Mouse (Mus musculus) right cerebral cortex, postnatal 25 days (tissue): ENCODE results near the gene Zfp512b.

Experiments used
- DNase-seq: peaks from one replicate; pipeline ENCODE4 v3.0.0; 2022

Zfp512b gene

DNA sequence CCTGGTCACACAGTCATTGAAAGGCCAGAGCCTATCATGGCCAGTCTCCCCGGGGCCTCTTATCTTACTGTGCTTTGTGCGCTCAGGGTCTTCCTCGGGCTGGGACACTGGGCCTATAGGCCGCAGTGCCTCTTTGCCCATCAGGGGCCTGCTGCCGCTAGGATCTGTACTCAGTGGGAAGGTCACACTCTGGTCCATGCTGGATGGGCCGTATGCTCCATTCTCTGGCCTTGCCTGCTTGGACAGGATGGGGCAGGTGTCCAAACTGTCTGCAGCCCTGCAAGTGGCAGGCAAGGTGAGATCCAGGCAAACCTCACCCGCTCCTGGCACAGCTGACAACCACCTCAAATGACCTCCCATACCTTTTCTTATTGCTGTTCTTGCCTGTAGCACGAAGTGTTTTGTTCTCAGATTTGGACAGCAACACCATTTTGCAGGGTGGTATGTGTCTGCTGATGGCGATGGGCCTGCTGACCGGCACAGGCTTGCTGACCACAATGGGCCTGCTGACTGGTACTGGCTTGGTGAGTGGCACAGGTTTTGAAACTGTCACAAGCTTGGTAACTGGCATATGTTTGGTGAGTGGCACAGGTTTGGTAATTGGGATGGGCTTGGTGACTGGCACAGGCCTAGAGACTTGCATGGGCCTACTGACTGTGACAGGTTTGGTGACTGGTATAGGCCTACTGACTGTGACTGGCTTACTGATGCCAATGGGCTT lies 3.4 kb downstream of the Zfp512b start:
- no peak for DNase-seq

- no peak for DNase-seq
Measured at GRCm38 (mm10) chr2:181588229-181588780, 4.3 kb downstream of the Zfp512b start.

DNA sequence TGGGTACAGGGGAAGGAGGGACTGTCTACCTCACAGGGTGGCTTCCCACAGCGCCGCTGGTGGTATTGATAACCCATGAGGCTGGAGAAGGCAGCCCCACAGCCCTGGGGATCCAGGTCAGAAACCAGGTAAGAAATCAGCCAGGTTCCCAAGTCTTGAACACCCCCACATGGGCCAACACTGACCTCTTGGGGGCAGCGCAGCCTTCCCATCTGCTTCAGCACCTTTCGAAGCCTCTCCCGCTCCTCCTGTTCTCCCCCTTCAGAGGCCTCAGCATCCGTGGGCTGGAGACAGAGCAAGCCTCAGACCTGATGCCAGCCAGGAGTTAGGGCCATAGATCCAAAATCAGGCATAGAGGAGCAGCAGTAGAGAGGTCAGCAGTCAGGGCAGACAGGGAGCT lies 4.8 kb downstream of the Zfp512b start:
- no peak for DNase-seq

DNA sequence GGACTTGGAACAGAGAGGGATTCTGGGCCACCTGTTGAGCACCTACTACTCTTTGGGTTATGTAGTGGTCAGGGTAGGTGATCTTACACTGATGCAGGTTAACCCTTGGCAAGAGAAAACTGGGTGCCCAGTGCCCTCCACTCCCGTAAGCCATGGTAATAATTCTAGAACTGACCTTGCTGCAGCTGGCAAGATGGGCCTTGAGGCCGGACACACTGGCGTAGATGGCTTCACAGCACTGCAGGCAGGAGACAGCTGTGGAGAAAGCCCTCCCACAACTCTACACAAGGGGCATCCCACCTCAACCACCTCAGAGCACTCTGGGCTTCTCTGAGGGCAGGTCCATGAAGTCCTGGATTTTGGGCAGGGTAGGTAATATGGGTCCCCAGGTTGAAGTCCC lies 6.5 kb downstream of the Zfp512b start:
- DNase-seq, result no peak

DNA sequence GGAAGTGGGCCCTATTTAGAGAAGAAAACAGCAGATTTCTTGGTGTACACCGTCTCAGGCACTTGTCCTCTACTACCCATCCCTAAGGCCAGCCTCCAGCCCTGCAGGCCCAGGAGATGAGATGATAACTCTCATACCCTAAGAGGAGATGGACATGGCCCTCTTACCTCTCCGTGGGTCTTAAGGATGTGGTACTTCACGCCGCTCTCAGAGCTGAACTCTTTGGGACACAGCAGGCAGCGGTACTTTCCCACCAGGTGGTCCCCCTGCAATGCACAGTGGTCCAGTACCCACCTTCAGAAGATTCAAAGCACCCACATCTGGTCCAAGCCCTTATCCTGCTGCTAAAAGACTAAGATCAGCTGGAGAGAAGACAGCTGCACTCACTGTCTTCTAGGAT lies 7.1 kb downstream of the Zfp512b start:
- DNase-seq, result no peak

DNA sequence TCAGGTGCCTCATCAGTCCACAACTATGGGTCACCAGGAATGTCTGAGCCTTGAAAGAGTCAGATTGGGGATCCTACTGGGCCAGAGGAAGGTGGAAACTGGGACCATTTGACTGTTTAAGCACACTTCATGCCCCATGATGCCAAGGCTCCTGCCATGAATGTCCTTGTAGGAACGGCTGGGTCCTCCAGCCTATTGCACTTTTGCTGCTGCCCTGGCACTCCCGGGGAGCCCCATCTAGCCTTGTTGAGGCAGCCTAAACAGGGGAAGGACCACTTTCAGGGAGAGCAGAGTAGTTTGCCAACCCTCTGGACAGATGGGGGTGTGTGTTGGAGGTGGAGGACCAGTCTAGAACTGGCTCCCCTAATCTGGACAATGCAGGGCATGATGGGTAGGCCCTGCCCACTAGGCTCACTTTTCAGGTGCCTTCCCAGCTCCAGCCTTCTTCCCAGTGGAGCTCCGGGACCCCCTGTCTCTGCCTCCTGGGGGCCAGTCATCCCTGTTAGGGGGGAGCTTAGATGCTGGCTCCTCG lies 8.1 kb downstream of the Zfp512b start, which contains the start of gene Uckl1:
Gene Uckl1 (minus strand): TSS at position 482 of the 532 bp plus-strand sequence.
- DNase-seq, result no peak

- DNase-seq, result no peak
Measured at GRCm38 (mm10) chr2:181583460-181584257, 8.9 kb downstream of the Zfp512b start.

GRCm38 (mm10) chr2:181582939-181583338 lies 9.7 kb downstream of the Zfp512b start:
- no peak for DNase-seq

DNA sequence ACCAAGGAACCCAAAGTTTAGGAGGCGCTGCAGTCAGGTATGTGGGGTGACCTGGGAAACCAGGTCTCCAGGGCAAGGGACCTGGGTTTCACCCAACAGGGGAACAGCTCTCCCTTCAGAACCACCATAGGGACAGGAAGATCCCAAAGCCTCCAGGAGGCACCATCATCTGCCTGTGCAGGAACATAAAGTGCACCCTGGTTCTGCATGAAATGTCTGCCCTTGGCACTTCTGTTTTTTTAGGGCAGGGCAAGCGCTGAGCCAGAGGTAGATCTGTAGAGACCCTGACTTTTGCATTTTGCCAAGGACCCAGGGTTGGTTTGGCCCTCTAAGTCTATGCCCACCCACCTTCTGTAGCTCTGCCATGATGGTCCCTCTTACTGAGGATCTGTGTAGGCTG lies 10.2 kb downstream of the Zfp512b start:
- DNase-seq, result no peak

DNA sequence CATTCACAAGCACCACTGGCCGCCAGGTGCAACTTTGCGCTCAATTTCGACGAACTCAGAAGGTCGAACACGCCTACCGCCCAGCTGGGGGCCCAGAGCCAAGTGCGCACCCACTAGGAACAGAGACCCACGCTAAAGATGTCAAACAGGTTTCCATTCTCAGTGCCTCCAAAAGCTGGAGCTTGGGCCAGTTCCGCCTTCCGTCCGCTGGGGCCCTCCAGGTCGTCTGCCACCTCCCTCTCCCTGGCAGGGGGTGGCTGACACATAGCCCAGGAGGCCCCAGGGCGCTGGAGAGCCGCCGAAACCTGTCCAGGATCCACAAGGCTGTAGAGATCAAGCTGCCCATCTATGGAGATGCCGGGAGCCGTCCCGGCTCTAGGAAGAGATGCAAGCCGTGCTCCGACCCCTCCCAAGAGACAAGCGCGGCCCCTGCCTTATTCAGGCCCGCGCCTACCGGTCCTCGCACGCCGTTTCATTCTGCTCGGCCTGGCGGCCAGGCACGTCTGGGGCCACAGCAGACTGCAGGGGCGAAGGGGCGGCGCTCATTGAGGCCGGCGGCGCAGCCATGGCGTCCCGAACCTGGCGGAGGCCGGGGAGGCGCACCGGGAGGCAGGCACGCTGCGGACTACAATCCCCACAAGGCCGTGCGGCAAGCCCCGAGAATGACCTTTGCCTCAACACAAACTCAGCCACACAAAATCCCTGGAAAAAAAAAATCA lies 11.0 kb downstream of the Zfp512b start:
- peak; percentile 87 for DNase-seq

- peak; percentile 81 for DNase-seq
Measured at GRCm38 (mm10) chr2:181581016-181581401, 11.6 kb downstream of the Zfp512b start.

GRCm38 (mm10) chr2:181580131-181580772 lies 12.4 kb downstream of the Zfp512b start:
- no peak for DNase-seq

- peak; percentile 2 for DNase-seq
Measured at GRCm38 (mm10) chr2:181579681-181580080, 12.9 kb downstream of the Zfp512b start.

GRCm38 (mm10) chr2:181578790-181579618 lies 13.6 kb downstream of the Zfp512b start:
- DNase-seq, result peak; percentile 2

- no peak for DNase-seq
Measured at GRCm38 (mm10) chr2:181577981-181578581, 14.5 kb downstream of the Zfp512b start.

DNA sequence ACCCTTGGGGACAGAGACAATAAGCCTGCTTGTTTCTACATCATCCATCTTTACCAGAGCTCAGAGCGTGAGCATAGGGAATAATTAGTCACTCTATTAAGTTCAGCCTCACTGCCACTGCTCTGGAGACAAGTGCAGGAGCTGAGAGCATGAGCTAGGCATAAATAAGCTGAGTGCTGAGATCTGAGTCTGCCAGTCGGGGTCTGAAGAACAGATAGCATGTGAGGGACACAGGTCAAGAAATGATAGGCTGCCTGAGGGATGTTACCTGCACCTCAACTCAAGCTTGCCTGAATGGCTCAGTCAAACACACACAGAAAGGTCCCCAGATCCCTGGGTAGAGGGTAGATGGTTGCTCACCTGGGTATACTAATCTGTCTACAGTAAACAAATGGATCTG lies 15.5 kb downstream of the Zfp512b start:
- no peak for DNase-seq

DNA sequence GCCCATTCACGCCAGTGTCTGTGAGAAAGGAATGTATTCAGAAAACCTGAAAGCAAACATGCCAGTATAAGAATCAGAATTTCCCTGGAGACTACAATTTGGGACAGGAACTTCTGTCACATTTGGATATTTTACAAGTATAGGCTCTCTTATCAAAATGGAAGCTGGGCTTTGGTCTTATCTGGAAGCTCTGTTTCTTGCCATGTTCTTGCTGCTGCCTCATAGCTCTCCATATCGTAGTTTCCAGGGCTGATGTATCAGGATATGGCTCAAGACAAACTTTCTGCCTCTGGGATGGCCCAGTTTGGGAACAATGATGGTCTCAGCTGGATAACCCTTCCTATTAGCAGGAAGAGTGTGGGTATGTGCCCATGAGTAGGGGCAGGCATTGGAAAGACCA lies 16.0 kb downstream of the Zfp512b start:
- DNase-seq, result no peak

GRCm38 (mm10) chr2:181574921-181575545 lies 17.6 kb downstream of the Zfp512b start:
- DNase-seq, result no peak

- no peak for DNase-seq
Measured at GRCm38 (mm10) chr2:181573961-181574360, 18.6 kb downstream of the Zfp512b start.
